Mouse (Mus musculus) thymus, postnatal 10 days (tissue): ENCODE data around the gene Dynll1.
"Not testable (repeated sequence)": the region's sequence is repeated elsewhere in the genome, so short reads cannot be mapped to it uniquely, and the experiment has no call there.

Experiments
- DNase-seq, 2 experiments: peaks; one replicate each; pipeline ENCODE4 v3.0.0; 2021; ENCODE audit warnings: low spot score in 2 of 2

Gene Dynll1

DNA sequence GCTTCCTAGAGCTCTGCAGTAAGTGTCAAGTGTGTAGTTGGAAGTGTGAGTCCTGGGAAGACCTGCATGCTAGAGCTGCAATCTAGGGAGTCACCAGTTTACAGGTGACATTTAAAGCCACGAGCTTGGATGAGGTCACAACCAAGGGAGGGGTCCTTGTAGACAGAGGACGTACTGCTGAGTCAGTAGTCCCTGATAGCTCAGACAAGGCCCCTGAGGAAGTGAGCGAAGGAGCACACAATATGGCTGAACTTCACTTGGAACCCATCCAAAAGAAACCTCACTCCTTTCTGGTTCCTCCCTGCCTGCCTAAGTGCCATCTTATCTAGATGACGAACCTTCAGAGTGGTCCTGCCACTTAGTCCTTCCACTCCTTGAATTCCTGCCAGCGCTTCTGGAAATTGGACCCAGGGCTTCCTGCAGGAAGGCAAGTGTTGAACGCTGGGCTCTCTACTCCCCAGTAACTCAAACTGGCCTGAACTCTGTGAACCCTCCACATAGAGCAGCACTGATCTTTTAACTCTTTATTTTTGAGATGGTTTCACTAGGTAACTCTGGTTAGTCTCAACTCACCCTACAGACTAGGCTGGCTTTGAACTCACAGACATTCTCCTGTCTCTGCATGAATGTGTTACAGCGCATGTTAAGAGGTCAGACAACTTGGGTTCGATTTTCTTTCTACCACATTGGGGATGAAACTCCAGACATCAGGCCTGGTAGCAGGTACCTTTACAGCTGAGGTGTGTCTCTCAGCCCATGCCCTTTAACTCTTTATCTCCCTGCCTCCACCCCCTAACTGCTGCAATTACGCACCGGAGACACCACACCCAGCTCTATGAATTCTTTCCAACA lies 12.2 kb upstream of the Dynll1 start:
- no peak for DNase-seq

DNA sequence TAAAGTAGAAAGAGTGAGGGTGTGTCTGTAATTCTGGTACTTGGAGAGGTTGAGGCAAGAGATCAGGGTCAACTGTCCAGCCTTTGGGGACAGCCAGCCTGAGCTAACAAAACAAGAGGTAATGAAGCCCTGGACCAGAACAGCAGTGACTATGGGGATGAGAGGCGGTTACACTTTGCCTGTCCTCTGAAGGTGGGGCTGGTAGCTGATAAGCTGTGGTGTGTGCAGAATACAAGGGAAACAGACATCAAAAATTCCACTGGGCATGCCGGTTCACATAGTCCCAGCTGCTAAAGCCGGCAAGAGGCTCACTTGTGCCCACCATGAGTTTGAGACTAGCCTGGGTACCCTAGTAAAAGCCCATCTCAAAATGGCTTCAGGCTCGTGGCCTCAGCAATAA lies 11.6 kb upstream of the Dynll1 start:
- no peak for DNase-seq

DNA sequence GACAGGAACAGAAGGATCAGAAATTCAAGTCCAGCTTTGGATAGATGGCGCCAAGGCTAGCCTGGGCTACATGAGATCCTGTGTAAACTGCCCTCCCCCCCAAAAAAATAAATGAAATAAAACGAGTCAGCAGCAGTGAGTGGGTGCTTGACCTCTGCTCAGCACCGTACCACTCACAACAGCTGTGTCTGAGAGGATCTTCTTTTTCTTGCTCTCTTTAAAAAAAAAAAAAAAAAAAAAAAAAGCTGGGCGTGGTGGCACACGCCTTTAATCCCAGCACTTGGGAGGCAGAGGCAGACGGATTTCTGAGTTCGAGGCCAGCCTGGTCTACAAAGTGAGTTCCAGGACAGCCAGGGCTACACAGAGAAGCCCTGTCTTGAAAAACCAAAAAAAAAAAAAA lies 1.4 kb upstream of the Dynll1 start:
- DNase-seq: not testable (repeated sequence)

DNA sequence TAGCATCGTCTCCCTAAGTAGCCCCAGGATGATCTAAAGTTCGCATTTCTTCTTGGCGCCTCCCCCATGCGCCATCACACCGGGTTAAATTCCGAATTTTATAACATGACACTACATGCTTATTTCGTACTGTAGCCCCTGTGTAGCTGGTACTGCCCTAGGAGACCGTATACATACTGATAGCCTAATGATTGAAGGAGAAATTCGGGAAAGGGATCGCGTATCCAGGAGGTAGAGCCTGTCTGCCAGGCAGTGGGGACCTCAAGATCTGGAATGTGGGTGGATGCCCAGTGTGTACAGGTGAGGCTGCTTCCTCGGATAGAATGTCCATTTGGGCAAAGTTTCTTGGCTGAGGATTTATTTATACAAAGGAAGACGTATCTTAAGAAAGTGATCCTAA lies 816 bp upstream of the Dynll1 start:
- no peak for DNase-seq

DNA sequence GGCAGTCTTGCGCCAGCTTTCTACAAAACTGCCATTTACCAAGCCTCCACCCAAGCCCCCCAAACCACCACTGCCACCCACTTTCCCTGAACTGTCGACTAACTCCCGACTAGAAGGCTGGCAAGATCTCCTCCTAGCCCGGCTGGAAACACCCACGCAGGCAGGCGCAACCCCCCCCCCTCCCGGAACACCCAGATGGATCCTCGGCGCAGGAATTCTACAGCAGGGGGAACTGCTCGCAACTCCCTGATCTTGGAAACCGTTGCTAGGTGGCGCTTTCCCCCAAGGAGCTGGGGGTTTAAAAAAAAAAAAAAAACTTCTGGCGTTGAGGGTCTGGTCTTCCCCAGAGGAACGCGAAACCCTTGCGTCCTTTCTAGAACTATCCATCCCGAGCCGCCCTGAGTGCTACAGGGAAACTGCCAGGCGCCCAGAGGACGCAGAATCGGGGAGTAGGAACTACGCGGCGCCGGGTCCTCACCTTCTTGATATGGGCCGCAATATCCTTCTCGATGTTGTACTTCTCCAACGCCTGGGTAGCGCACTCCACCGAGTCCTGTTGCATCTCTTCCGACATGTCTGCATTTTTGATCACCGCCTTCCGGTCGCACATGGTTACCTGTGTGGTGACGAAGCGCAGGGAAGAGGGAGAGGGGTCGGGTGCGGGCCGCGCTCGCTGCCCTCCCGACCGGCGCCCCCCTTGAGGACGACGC lies 609 bp downstream of the Dynll1 start:
- peak; percentile 13 to 16 for DNase-seq

DNA sequence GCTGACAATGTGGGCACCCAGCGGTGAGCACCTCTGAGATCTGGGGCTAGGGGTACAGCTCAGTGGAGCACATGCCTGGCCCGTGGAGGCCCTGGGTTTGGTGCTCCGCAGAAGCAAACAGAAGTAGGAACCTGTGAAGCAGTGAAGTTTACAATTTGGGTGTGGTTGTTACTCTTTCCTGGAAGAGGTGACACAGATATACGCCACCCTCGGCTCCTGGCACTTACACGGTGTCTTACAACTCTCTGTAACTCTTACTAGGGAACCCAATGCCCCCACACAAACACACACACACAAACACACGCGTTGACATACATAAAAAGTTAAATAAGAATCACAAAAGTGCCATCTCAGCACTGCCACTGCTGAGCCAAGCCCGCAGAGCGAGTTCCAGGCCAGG lies 4.5 kb downstream of the Dynll1 start:
- no peak for DNase-seq

DNA sequence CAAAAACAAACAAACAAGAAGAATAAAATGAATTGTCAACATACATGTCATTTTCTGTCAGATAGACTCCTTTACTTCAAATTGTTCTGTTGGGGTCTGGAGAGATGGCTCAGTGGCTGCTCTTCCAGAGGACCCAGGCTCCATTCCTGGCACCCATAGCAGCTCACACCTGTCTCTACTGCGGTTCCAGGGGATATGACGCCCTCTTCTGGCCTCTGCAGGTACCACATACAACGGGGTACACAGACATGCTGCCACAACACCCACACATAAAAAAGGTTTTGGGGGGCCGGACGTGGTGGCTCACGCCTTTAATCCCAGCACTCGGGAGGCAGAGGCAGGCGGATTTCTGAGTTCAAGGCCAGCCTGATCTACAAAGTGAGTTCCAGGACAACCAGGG lies 6.6 kb downstream of the Dynll1 start:
- DNase-seq: no peak

DNA sequence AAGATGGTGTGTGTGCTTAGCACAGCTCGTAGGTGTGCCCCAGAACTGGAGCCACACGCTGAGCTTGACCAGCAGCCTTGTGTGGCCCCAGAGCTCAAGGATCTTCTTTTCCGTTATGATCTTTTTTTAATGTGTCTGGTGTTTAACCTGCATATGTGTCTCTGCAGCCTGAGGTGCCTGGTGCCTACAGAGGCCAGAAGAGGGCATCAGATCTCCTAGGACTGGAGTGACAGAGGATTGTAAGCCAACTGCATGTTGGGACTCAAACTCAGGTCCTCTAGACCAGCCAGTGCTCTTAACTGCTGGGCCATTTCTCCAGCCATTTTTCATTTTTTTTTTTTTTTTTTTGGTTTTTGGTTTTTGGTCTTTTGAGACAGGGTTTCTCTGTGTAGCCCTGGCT lies 16.1 kb downstream of the Dynll1 start:
- DNase-seq: no peak

DNA sequence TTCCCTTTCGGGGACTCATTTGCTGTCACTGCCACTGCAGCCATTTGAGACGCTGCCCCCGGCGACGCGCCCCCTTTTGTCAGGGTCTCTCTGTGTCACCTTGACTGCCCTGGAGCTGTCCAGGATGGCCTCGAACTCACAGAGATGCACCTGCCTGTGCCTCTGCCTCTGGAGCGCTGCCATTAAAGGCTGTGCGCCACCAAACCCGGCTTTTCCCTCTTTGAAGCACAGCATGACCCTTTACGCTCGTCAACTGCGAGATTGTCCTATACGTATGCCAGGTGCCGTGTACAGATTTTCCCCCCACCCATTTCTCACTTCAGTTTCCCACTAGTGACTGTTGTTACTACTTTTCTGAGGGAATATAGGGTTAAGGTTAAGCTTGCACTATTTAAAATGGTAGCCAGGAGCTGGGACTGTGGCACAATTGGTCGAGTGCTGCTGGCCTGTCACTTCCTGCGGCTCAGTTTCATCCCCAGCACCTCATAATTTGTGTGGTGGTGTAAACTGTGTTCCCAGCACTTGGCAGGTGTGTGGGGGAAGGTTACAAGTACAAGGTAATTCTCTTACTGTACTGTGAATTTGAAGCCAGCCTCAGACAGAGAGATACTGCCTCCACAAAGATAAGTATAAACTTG lies 20.6 kb downstream of the Dynll1 start:
- DNase-seq: peak in 1 of 2 experiments; percentile 36

DNA sequence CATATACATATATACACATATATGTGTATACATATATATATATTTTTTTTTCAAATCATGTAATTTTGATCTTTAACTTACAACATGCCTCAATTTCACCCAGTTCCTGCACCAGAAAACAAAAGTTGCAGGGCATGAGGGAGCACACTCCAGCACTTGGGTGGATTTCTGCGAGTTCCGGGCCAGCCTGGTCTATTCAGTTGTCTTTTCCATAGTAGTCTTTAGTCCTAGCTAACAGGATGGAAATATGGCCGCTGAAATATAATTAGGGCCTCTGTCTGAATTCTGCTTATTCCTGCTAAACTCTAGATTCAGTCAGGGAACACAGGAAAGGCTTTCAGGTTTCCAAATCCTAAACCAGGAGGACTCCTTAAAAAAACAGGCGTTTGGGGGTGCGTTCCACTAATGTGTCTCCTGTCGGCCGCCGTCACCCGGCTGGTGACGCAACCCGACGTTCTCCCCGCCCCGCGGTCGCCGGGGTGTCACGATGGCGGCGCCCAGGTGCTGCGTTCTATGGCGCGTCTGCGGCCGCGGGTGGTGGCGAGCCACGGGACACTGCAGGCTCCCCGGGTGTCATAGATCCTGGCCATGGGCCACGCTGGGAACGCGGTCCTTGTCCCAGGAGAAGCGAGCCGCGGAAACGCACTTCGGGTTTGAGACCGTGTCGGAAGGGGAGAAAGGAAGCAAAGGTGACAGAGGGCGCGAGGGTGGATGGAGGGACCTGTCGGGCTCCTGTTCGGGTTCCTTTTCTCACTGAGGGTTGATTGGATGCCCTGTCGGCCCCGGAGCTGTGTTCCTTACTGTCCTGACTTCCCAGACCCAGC lies 21.4 kb downstream of the Dynll1 start, which contains the start of gene Coq5:
TSS of gene Coq5 (plus strand) at position 441 of the 824 bp plus-strand sequence.
- DNase-seq: peak; percentile 75 to 87

DNA sequence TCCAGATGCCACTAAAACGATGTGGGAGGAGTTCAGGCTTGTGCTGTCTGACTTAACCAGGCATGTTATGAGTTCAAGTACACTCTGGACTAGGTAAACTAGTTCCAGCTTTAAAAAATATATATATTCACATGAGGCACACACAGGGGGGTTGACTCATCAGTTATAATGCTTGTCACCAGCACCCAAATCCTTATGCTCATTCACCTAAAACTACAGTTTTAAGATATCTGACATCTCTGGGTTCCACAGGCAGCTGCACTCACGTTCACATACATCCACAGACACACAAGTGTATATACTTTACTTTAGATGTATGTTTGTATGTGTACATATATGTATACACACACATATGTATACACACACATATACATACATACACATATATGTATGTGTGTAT lies 22.0 kb downstream of the Dynll1 start:
- DNase-seq: no peak

DNA sequence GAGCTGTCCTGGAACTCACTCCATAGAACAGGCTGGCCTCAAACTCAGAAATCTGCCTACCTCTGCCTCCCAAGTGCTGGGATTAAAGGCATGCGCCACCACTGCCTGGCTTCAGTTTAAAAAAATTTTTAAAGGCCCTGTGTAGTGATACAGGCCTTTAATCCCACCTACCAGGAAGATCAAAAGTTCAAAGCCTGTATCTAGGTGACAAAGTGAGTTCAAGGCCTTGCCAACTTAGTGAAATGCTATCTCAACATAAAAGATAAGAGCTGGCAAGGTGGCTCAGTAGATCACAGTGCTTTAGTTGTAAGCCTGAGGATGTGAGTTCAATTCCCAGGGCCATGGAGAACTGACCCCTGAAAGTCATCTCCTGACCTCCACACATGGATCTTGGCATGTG lies 22.7 kb downstream of the Dynll1 start:
- DNase-seq: no peak

DNA sequence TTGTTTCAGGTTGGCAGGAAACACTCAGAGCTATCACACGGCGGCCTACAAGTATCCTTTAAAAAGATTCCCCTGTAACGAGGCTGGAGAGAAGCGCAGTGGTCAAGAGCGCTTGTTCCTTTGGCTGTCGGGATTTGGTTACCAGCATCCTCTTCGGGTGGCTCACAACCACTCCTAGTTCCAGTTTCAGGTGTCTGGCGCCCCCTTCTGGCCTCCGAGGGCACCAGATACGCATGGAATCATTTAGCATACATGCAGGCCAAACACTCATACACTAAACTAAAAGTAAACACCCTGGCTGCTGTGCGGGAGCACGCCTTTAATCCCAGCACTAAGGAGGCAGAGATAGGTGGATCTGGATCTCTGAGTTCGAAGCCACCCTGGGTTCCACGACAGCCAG lies 24.8 kb downstream of the Dynll1 start:
- peak in 1 of 2 experiments; percentile 39 for DNase-seq

DNA sequence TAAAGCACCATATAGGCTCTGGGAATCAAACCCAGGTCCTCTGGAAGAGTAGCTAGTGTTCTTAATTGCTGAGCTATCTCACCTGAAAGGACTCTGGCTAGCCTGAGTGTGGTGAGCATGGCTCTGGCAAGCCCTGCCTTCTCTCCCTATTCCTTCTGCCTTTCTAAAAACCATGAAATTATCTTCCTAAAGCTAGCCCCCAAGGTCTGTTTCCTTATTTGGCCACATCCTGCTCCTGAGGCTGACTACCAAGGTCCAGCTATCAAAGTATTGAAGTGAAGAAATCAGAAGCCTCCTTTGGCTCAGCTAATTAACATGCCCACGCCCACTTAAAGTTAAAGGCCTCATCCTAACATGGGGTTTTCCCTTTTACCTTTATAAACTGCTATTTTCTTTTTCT lies 26.0 kb downstream of the Dynll1 start:
- no peak for DNase-seq

DNA sequence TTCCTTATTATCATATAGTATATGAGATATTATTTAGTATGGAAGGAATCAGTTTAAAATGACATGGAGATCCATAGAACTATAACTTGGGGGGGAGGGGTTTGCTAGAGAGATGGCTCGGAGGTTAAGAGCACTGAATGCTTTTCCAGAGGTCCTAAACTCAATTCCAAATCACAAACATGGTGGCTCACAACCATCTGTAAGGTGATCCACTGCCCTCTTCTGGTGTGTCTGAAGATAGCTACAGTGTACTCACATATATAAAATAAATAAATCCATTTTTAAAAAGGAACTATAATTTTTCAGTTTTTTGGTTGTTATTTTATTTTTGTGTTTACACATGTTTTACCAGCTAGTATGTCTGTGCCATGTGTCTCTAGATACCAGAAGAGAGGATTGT lies 26.4 kb downstream of the Dynll1 start:
- no peak for DNase-seq

DNA sequence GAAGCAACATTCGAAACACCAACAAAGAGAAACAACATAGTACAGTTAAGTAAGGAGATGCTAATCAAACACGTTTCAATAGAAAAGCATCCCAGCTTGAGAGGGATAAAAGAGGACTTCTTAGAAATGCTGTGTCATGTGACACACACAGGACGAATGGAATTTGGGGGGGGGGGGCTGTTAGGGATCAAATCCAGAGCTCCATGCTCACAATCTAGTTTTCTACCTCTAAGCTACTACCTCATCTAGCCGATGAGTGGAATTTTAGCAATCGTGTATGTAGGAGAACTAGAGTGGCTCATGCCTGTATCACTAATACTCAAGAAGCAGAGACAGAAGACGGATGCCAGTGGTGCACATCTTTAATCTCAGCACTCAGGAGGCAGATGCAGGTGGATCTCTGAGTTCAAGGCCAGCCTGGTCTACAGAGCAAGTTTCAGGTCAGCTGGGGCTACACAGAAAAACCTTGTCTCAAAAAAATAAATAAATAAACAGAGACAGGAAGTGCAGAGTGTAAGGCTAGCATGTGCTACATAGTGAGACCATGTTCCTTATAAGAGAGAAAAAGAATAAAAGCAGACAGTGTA lies 27.2 kb downstream of the Dynll1 start:
- DNase-seq: no peak

DNA sequence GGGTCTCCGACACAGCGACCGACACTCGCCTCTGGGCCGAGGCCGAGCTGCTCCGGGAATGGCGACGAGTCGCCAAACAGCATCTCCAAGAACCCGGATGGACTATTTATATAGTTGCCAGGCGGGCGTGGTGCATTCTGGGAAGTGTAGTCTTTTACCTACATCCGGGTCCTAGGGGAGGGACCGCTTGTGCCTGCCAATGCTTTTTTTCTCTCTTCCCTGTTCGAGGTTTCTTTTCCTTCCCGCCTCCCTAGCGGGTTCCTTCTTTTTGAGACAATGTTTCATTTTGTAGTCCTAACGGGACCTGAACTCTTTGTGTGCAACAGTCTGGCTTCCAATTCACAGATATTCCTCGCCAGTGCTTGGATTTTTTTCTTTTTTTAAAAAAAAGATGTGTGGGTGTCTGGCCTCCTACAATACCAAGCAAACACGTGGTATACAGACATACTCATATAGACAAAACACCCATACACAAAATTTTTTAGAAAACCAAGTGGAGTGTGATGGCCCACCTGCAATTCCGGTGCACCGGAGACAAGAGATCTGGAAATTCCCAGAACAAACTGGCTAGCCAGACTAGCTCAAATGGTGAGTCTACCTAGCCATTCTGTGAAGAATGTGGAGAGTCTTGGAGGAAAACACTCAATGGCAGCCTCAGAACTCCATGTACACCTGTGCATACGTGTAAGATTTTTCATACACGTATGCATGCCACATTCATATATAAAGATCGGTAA lies 27.8 kb downstream of the Dynll1 start, which contains the start of gene Rnf10:
TSS of gene Rnf10 (minus strand) at position 87 of the 737 bp plus-strand sequence.
- peak; percentile 95 to 97 for DNase-seq

DNA sequence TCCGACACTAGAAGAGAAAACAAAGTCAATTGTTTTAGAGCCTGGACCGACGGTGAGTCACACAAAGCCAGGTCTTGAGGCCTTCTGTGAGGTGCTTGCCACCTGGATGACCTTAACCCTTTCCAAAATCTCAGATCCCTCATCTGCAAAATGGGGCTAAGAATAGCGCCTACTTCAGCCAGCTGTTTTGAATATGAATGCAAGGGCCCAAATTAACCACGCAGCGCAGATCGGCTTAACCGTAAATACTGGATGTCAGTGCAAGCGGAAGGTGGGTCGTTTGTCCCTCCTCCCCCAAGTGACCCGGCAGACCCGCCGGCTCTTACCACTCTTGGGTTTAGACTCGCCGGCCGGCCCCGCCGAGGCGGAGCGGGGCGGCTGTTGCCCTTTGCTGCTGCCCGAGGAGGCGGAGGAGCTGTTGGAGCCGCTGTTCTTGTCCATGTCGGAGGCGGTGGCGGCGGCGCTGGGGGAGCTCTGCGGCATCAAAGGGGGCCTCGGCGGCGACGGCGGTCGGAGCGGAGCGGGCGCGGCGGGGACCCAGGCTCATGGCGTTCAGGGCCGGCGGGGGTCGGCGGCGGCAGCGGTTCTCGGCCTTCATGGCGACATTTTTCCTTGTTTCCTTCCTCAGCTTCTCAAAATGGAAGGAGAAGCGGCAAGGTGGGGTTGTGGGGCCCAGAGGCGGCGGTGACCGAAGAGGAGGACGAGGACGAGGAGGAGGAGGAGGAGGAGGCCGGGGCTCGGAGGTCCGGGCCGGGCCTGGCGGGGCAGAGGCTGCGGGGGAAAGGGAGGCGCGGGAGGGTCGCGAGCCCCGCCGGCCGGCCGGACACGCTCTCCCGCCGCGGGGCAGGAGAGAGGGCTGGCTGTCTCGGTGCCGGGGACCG lies 28.6 kb downstream of the Dynll1 start:
- DNase-seq: peak; percentile 47 to 55

DNA sequence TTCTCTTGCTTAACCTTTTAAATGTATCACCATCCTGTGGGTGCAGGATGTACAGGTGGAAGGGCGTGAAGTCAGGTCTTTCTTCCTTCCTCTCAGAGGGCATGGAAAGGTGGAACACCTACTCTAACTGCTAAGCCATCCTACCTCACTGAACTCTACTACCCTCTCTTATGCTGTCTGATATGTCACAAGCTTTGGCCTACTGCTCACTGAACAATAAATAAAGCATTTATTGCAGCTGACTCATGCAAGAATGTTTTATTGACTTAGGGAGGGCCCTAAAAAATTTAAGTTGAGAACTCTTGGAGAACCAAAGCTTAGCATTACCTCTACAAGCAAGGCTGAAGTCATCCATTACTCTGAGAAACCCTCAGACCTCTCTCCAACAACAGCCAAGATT lies 30.8 kb downstream of the Dynll1 start:
- no peak for DNase-seq

DNA sequence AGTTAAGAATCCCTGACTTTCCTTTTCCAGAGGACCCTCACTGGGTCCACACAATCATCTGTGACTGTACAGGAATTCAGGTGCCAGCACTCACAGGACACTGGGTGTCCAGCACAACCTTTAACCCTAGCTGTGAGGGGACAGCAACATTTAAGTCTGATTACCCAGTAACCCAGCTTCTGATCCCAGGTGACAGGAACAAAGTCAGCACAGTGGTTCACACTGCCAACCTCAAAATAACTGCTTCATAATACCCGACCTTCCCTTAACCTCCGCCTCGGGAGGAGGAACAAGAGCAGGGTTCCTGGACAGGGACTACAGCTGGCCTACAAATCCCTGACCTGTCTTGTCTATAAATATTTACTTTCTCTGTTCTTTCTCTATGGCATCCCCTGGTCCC lies 32.5 kb downstream of the Dynll1 start:
- DNase-seq: no peak
